Mouse (Mus musculus) liver, embryonic 14.5 days (tissue): ENCODE data around the gene Ankrd27.

Experiments
- CTCF ChIP-seq: IDR thresholded peaks from 2 replicates; pipeline ENCODE4 v1.5.1; 2016; ENCODE audit warnings: antibody characterized with exemption, low read depth, control low read depth
- EP300 ChIP-seq: IDR thresholded peaks from 2 replicates; pipeline ENCODE4 v1.6.1; 2016; ENCODE audit warnings: antibody characterized with exemption, low read depth

GRCm38 (mm10) chr7:35600031-35600430, 14.0 kb downstream of the Ankrd27 start:
- TF ChIP-seq CTCF (no peak), EP300 (no peak)
